Mouse (Mus musculus) forebrain, embryonic 10.5 days (tissue): Measurements from ENCODE around the gene Otoa. TPM values are rescaled to one million over a fixed set of nuclear protein-coding genes. Genes with fewer than 3 reads are reported as not detected.

Experiments used
- DNase-seq: peaks from one replicate; pipeline ENCODE4 v3.0.0-alpha.2; 2017; ENCODE audit warnings: low spot score; ENCODE audit errors: extremely low spot score
- H3K27ac ChIP-seq: fragments of 300-500 bp; sonication (generic); 2 replicates; pipeline ENCODE4 v1.5.1; 2016; ENCODE audit warnings: mild to moderate bottlenecking
- H3K27me3 ChIP-seq: fragments of 300-500 bp; sonication (generic); 2 replicates; pipeline ENCODE4 v1.6.1; 2016; ENCODE audit warnings: mild to moderate bottlenecking; ENCODE audit not compliant: poor library complexity, severe bottlenecking
- H3K36me3 ChIP-seq: fragments of 300-500 bp; sonication (generic); replicated peaks from 2 replicates; pipeline ENCODE4 v1.6.1; 2016; ENCODE audit warnings: mild to moderate bottlenecking, moderate library complexity
- H3K4me1 ChIP-seq: fragments of 300-500 bp; sonication (generic); 2 replicates; pipeline ENCODE4 v1.6.1; 2016
- H3K4me3 ChIP-seq: fragments of 300-500 bp; sonication (generic); 2 replicates; pipeline ENCODE4 v1.5.1; 2016; ENCODE audit warnings: mild to moderate bottlenecking, moderate library complexity
- H3K9me3 ChIP-seq: fragments of 300-500 bp; sonication (generic); 2 replicates; pipeline ENCODE4 v1.6.1; 2016; ENCODE audit warnings: mild to moderate bottlenecking, moderate library complexity
- WGBS: fragments of 180-500 bp; shearing (Covaris S2); methylation state at CpG from one replicate; pipeline ENCODE4 v1.1.7; 2016; 5-methylcytosine and 5-hydroxymethylcytosine counted together
- polyA plus RNA-seq: library from polyadenylated mRNA; unstranded; fragments of >200 nt; fragmentation: Nextera tagmentation; extraction: Ambion mirVana; gene quantifications from 2 replicates; pipeline ENCODE4 v1.2.1, GENCODE M21; 2016

Gene Otoa
- polyA plus RNA-seq, 1 experiment from 2014 or later = 0.14 TPM

- Histone ChIP-seq H3K9me3 (no peaks in the 10 kb centered on the region), H3K36me3 (peaks cover 66% of the 10 kb centered on the region), H3K4me3 (no peak overlapping the region), H3K4me1 (no peaks in the 10 kb centered on the region), H3K27me3 (no peaks in the 10 kb centered on the region), H3K27ac (no peak overlapping the region)
- 76% methylated on average over 6 of the region's 6 CpGs for WGBS
- no peak for DNase-seq
These were observed 21.8 kb upstream of the Otoa start for GRCm38 (mm10) chr7:121059477-121060218.

GRCm38 (mm10) chr7:121064309-121064708 is 17.1 kb upstream of the Otoa start:
- H3K36me3 ChIP-seq = peaks cover 52% of the 10 kb centered on the region

GRCm38 (mm10) chr7:121071276-121071675 is 10.2 kb upstream of the Otoa start:
- peaks cover 78% of the 10 kb centered on the region for H3K36me3 ChIP-seq
- WGBS = 92% methylated on average over 4 of the region's 4 CpGs
- DNase-seq = no peak

More at GRCm38 (mm10) chr7:121064309-121064708, 17.1 kb upstream of the Otoa start:
- WGBS = 72% methylated on average over 4 of the region's 4 CpGs
- H3K27me3 ChIP-seq = no peaks in the 10 kb centered on the region
- H3K27ac ChIP-seq = no peak overlapping the region
- no peaks in the 10 kb centered on the region for H3K9me3 ChIP-seq
- no peak for DNase-seq
- no peak overlapping the region for H3K4me3 ChIP-seq
- no peaks in the 10 kb centered on the region for H3K4me1 ChIP-seq

GRCm38 (mm10) chr7:121072506-121072905 is 8.9 kb upstream of the Otoa start:
- Histone ChIP-seq H3K36me3 (peaks cover 80% of the 10 kb centered on the region), H3K27ac (no peak overlapping the region), H3K4me3 (no peak overlapping the region), H3K4me1 (no peaks in the 10 kb centered on the region), H3K27me3 (no peaks in the 10 kb centered on the region), H3K9me3 (no peaks in the 10 kb centered on the region)
- 94% methylated on average over 5 of the region's 5 CpGs for WGBS
- DNase-seq = no peak

More at GRCm38 (mm10) chr7:121071276-121071675, 10.2 kb upstream of the Otoa start:
- H3K27ac ChIP-seq = no peak overlapping the region
- no peaks in the 10 kb centered on the region for H3K4me1 ChIP-seq
- no peak overlapping the region for H3K4me3 ChIP-seq
- H3K27me3 ChIP-seq = no peaks in the 10 kb centered on the region
- H3K9me3 ChIP-seq = no peaks in the 10 kb centered on the region

- WGBS = 88% methylated on average over 11 of the region's 11 CpGs
- no peak within 1 kb of the TSS for H3K27ac ChIP-seq
- DNase-seq = no peak
- no peaks in the 10 kb centered on the region for H3K27me3 ChIP-seq
- H3K9me3 ChIP-seq = no peaks in the 10 kb centered on the region
- H3K4me1 ChIP-seq = peaks cover 4% of the 10 kb centered on the region
- H3K36me3 ChIP-seq = peaks cover 86% of the 10 kb centered on the region
- H3K4me3 ChIP-seq = no peak within 1 kb of the TSS
These were observed 7.2 kb upstream of the Otoa start, which contains the start of gene Igsf6 for GRCm38 (mm10) chr7:121074281-121074680. Gene Igsf6 (minus strand): TSS chr7:121074572.

- Histone ChIP-seq H3K4me1 (peaks cover 4% of the 10 kb centered on the region), H3K36me3 (peaks cover 88% of the 10 kb centered on the region), H3K4me3 (no peak overlapping the region), H3K27me3 (no peaks in the 10 kb centered on the region), H3K27ac (no peak overlapping the region), H3K9me3 (no peaks in the 10 kb centered on the region)
- DNase-seq = no peak
- 89% methylated on average over 6 of the region's 6 CpGs for WGBS
These were observed 6.5 kb upstream of the Otoa start for GRCm38 (mm10) chr7:121074801-121075400.

- WGBS = 96% methylated on average over 5 of the region's 5 CpGs
These were observed 6.0 kb upstream of the Otoa start for GRCm38 (mm10) chr7:121075416-121075815.

GRCm38 (mm10) chr7:121077311-121077710 is 4.1 kb upstream of the Otoa start:
- Histone ChIP-seq H3K36me3 (peaks cover 70% of the 10 kb centered on the region), H3K27ac (no peak overlapping the region), H3K4me1 (peaks cover 4% of the 10 kb centered on the region), H3K4me3 (no peak overlapping the region), H3K9me3 (no peaks in the 10 kb centered on the region), H3K27me3 (no peaks in the 10 kb centered on the region)
- WGBS = 86% methylated on average over 6 of the region's 6 CpGs
- no peak for DNase-seq

More at GRCm38 (mm10) chr7:121075416-121075815, 6.0 kb upstream of the Otoa start:
- Histone ChIP-seq H3K27me3 (no peaks in the 10 kb centered on the region), H3K36me3 (peaks cover 86% of the 10 kb centered on the region), H3K4me1 (peaks cover 4% of the 10 kb centered on the region), H3K27ac (no peak overlapping the region), H3K4me3 (no peak overlapping the region), H3K9me3 (no peaks in the 10 kb centered on the region)
- no peak for DNase-seq

- H3K36me3 ChIP-seq = peaks cover 73% of the 10 kb centered on the region
- H3K27me3 ChIP-seq = no peaks in the 10 kb centered on the region
- H3K27ac ChIP-seq = no peak overlapping the region; the same call in 1 of the 2 replicates
- H3K4me3 ChIP-seq = no peak overlapping the region
- DNase-seq = peak; percentile 39
- WGBS = 20% methylated on average over 5 of the region's 5 CpGs
- H3K4me1 ChIP-seq = peaks cover 4% of the 10 kb centered on the region
- H3K9me3 ChIP-seq = no peaks in the 10 kb centered on the region
These were observed 3.6 kb upstream of the Otoa start for GRCm38 (mm10) chr7:121077829-121078228.

GRCm38 (mm10) chr7:121081816-121082215 is 366 bp downstream of the Otoa start:
- 75% methylated on average over 2 of the region's 2 CpGs for WGBS
- peaks cover 43% of the 10 kb centered on the region for H3K36me3 ChIP-seq
- no peak for DNase-seq
- H3K9me3 ChIP-seq = no peaks in the 10 kb centered on the region
- H3K4me3 ChIP-seq = no peak overlapping the region
- H3K4me1 ChIP-seq = peaks cover 20% of the 10 kb centered on the region
- no peaks in the 10 kb centered on the region for H3K27me3 ChIP-seq
- H3K27ac ChIP-seq = no peak overlapping the region

- H3K27ac ChIP-seq = no peak overlapping the region
These were observed 1.6 kb downstream of the Otoa start for GRCm38 (mm10) chr7:121082949-121083513.

GRCm38 (mm10) chr7:121084840-121085453 is 3.5 kb downstream of the Otoa start:
- DNase-seq = no peak
- no peak overlapping the region for H3K27ac ChIP-seq
- 60% methylated on average over 8 of the region's 8 CpGs for WGBS

More at GRCm38 (mm10) chr7:121082949-121083513, 1.6 kb downstream of the Otoa start:
- no peak overlapping the region for H3K4me3 ChIP-seq
- H3K9me3 ChIP-seq = no peaks in the 10 kb centered on the region
- no peak for DNase-seq
- peaks cover 32% of the 10 kb centered on the region for H3K36me3 ChIP-seq
- 85% methylated on average over 9 of the region's 9 CpGs for WGBS
- peaks cover 18% of the 10 kb centered on the region for H3K4me1 ChIP-seq
- H3K27me3 ChIP-seq = no peaks in the 10 kb centered on the region

More at GRCm38 (mm10) chr7:121084840-121085453, 3.5 kb downstream of the Otoa start:
- Histone ChIP-seq H3K27me3 (no peaks in the 10 kb centered on the region), H3K4me1 (peaks cover 17% of the 10 kb centered on the region), H3K36me3 (peaks cover 13% of the 10 kb centered on the region; the same call in 1 of the 2 replicates), H3K4me3 (no peak overlapping the region), H3K9me3 (no peaks in the 10 kb centered on the region)
